Mouse (Mus musculus): Measurements from ENCODE around the gene Gsn.

Gsn gene

DNA sequence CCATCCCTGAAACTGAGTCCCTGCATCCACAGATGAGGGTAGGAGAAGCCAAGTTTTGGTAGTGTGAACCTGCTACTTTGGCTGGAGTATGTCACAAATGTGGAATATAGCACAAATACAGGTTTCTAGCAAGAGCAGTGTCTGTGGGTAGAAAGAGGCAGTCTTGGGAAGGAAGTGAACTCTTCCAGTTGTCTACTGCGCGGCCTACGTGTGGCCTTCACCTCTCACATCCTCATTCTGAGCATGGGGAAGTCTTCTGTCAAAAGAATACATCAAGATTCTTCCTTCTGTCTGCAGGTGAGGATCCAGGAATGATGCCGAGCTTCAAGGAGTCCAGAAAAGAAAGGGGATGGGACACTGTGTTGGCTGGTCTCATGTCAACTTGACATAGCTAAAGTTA lies 2.4 kb upstream of the Gsn start:
- no peak for DNase-seq (ENCODE audit: low spot score in 2 of 2)

DNA sequence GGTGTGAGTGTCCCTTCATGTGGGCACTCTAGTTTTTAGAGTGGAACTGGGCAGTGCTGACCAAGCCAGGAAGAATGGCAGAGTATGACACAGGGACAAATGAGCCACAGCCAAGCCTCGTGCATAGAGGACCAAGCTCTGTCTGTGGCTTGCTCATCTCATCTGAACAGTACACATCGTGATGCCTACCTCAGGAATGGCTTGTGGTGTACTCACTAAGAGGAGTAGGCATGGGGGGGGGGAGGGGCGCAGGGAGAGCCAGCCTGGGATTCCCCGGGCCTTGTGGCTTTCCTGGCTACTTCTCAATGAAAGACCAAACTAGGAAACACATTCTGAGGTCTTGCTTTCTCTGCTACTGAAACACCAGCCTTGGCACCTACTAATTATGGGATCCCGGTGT lies 1.2 kb upstream of the Gsn start:
- DNase-seq (ENCODE audit: low spot score in 2 of 2) = no peak

DNA sequence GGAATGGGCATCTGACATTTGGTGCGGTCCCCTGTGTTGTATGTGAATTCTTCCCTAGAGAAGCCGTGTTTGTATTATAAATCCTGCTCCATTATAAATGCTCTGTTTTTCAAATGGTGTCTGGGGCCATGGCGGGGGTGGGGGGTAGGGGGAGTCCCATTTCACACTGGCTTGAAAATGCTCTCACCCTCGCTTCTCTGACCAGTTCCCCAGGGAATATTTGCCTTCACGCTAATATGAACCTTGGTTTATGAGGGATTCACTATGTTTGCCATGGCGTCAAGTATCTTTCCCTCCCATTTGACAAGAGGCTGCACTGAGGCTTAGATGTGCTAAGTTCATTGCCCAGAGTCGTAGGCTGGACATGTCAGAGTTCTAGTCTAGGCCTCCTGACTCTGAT lies 718 bp upstream of the Gsn start:
- no peak for DNase-seq (ENCODE audit: low spot score in 2 of 2)

DNA sequence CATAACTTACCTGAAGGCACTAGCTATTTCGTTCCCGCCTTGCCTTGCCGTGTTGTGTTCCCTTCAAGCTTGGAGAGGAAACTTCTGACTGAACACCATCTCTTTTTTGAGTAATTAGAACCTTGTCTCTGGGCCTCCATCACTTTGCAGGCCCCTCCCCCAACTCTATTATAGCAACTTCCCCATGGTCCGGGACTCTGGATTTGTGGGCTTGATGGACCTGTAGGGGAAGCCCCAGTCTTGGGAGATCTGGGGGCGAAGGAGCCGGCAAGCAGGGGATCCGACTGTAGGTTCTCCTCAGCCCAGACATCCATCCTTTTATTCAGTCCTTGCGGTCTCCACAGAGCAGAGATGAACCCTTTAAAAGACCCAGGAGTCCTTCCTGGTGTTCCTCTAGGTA lies 752 bp downstream of the Gsn start:
- no peak for DNase-seq (ENCODE audit: low spot score in 2 of 2)

DNA sequence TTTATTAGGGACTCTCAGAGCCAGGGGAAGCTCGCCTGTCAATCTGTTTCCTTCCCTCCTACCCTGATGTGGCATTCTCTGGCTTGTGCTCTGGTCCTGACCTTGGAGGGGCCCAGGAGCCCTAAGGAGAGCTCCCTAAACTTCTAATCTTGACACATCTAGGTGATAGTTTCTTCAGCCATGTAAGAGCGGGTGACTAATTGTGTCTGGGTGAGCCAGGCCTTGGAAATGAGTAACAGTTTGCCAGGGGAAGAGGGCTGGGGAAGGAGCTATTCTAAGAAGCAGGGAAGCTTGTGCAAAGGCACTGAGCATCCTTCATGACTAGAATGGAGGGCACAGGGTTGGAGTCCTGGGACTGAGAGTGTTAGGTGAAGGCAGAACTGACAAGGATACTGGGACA lies 1.7 kb downstream of the Gsn start:
- DNase-seq (ENCODE audit: low spot score in 2 of 2) = no peak

DNA sequence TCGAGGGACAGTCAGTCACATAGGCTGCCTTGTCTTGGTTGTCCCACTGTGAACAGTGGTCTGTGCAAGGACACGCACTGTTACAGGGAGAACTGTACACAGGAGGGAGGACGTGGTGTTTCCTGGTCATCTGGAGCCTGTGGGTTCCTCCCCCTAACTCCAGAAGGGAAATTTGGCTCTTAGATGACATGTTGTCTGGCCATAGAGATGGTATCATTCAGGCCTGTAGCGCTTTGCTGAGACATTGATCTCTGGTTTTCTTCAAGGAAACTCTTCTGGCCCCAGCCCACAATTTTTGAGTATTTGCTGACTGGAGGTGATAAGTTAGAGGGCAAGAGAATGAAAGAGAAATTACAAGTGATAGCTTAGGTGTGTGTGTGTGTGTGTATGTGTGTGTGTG lies 2.4 kb downstream of the Gsn start:
- no peak for DNase-seq (ENCODE audit: low spot score in 2 of 2)

DNA sequence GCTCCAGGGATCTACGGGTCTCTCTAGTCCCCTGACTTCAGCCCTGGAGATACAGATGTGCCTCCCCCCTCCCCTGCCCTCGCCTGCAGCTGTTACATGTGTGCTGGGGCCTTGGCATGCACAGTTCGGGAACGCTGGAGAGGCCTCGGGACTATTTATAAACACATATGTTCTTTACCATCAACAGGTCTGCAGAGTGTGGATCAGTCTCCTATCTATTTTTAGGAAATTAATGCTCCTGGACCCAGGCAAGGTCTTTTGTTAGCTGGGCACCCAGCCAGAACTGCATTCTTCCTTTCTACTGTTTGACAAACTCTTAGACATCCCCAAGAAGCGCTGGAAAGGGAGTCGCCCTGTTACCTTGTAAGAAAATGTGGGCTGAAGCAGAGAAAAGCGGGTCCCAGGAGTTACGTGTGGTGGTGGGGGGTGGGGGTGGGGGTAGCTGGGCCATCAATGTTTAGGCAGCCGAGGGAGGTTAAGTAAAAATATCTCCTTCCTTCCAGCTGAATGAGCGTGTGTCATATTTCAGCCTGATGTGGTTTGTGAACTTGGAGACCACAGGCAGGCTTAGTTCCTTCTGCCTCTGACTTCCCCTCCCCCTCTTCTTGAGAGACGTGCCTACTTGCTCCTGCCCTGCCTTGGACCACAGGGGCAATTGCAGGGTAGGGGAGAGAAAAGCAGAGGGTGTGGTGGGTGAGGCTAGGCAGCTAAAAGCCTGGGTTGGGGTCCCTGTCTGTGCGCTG lies 3.3 kb downstream of the Gsn start:
- DNase-seq (ENCODE audit: low spot score in 2 of 2) = peak in 1 of 2 experiments; percentile 27

DNA sequence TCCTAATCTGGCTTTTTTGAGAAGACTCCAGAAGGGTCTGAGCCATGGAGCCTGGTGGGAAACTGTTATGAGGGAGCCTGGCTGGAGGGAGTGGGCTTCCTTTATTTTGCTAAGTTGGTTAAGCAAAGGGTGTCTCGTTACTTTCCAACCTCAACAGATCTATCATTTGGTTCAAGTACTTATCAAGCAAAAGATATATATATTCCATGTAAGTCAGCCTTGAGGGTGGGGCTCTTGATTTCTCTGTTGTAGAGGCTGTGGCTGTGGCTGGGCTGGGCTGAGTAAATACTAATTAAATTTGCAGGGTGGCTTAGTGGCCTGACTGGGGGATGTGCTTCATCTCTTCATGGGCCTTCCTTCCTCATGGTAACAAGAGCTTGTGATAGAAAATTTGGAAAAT lies 4.1 kb downstream of the Gsn start:
- no peak for DNase-seq (ENCODE audit: low spot score in 2 of 2)

DNA sequence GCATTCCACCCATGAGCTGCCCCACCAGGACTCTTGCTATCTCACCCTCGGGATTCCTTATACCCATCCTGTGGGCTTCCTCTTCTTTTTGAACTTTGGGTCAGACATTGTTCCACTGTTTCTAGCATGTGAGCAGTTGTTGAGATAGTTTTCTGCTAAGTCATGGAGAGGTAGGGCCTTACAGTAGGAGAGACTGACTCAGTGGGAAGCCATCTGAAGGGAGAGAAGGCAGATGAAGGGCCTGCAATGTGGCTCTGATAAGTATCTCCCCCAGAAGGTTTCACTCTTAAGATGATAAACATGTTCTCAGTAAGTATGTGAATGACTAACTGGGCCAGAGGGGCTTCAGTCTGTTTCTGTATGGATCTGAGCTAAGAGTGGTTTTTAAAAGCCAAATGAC lies 7.9 kb downstream of the Gsn start:
- no peak for DNase-seq (ENCODE audit: low spot score in 2 of 2)

DNA sequence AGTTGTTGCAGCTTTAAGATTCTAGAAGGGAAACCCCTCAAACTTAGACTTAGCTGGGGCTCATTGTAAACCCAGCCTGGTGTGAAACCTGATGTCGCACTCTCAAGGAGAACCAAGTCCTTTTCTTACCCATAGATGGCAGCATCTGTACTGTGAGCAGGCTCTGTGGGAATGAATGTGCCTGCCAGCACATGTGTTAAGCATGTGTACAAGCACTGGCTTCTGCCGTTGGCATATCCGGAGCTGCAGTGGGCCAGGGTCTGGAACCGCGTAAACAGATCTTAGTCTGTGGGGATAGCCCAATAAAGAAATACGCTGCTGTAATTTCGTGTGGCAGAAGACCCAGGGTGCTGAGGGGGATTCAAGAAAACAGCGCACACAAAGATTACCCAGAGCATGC lies 9.1 kb downstream of the Gsn start:
- peak in 1 of 2 experiments; percentile 23 for DNase-seq (ENCODE audit: low spot score in 2 of 2)

DNA sequence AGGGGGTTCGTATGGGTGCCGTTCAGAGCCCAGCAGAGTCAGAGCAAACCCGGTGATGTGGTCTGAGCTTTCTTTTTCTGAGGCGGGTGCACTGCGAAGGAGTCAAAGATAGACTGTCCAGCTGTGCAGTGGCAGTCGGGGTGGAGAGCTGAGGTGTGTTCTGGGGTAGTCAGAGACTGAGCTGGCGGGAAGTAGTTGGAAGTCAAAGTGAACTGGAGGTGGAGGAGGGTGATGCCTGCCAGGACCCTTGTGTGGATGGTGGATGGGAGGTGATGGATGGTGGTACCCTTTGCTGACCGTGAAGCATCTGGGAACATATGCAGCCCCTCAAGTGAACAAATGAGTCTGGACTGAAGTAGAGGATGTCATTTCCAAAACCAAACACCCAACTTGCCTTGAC lies 9.6 kb downstream of the Gsn start:
- no peak for DNase-seq (ENCODE audit: low spot score in 2 of 2)

DNA sequence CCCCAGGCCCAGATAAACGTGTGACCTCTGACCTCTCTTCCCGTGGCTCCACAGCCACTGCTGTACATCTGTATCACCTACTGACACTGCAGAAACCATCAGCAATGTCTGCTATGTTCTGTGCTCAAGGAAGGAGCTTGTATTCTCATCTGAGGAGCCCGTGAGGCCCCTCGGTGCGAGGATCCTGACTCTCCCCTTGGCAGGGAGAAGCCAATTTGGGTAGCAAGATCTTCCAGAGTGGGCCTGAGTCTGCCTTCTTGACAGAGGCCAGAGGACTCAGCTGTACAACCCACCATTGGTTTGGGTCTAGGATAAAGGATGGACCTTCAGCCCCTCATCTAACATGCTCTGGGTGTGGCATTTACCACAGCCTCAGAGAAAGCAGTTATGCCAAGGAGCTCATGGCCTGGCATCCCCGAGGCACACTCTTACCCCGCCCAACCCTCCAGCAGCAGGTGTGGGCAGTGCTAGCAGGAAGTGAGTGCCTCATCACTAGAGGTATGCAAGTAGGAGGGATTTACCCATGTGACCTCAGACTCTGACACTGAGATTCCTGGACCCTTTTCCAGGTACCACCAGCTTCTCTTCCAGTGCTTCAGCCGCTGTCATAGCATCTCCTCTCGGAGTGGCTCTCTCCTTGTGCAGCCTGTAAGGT lies 10.2 kb downstream of the Gsn start:
- no peak for DNase-seq (ENCODE audit: low spot score in 2 of 2)

DNA sequence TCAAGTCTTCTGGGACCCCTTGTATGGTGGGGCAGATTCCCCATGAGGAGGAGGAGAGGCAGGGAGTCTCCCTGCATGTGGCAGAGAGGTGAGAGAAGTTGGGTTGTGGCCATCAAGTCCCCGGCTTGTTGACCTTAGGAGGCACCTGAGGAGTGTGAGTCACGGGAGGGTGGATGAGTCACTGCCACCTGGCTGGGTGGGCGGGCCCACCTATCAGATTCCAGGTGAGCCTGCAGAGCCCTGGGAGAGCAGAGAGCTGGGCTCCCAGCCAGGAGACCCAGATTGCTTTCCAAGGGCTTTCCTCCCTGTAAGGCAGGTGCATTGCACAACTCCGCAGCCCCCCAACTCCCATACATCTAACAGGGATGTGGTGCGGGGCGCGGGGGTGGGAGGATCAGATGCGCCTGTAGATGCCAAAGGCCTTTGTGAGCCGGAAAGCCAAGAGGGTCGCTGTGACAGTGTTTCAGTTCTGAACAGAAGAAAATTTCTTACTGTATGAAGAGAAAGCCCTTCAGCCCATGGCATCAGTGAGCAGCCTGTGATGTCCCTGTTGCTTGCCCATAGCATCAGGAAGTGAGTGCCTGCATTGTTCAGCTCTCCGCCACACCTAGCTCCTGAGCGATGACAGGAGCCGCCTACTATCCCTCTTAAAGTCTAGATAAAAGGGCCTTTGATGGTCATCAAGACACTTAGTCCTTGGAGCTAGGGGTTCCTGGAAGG lies 11.1 kb downstream of the Gsn start:
- DNase-seq (ENCODE audit: low spot score in 2 of 2) = no peak

DNA sequence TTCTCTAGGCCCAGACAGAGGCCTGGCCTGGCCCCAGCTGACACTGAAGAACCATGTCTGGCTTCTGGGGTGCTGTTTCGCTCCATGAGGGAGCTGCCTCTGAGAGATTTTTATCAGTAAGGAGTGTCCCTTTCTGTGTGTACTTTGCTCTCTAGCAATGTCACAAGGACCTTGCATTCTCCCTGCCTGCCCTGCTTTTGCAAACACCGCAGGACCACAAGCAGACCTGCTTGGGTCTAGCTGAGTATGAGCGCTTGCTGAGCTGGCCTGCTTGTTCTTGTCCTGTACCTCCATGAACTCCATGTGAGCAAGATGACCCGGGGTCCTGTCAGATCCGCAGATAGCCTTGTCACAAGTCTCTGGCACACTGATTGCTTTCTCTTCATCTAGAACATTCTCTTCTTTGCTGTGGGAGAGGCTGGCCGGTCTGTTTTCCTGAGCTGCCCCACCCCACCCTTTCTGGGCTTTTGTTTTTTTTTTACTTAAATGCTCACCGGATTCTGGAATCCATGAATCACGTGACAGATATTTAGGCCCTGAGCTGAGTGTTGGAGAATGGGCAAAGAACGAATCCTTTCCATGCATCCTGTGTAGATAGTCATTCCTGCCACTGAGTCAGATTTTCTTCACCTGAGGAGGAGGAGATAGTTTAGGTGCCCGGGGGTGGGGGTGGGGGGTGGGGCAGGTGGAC lies 11.8 kb downstream of the Gsn start:
- DNase-seq (ENCODE audit: low spot score in 2 of 2) = no peak

DNA sequence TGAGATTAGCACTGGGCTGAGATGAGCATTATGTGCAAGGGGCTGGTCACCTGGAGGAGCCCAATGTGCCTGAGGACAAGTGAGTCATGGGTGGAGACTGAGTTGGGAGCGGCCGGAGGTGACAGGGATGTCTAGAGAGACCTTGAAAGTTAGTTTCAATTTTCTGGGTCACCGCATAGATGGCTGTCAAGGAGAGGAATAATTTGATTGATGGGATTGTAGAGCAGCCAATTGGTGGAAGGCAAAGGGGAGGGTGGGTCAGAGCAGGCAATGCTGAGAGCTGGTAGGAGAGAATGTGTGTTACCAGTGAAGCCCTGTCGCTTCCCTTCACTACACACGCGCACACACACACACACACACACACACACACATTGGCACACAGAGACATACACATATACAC lies 13.0 kb downstream of the Gsn start:
- DNase-seq (ENCODE audit: low spot score in 2 of 2) = no peak

DNA sequence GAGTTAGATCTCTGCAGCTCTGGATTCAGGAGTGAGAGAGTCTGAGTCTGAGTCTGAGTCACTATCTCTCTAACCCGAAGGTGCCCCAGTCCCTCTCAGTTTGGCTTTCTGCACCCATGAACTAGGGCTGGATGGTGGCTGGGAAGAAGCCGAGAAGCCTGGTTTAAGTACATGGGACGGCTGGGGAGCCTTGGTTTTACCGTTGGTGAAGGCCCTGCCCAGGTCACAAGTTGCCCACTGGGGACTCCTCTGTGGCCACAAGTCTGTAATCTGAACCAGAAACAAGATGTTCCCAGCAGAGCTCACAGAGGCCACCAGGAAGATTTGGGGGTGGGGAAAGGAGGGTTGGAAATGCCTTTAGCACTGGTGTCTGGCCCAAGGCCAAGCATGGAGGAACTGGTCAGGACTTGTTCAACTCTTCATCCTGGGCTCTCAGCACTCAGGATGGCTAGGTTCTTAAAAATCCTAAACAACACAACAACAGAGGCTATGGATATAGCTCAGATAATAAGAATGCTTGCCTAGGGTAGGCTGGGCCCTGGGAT lies 13.6 kb downstream of the Gsn start:
- no peak for DNase-seq (ENCODE audit: low spot score in 2 of 2)

DNA sequence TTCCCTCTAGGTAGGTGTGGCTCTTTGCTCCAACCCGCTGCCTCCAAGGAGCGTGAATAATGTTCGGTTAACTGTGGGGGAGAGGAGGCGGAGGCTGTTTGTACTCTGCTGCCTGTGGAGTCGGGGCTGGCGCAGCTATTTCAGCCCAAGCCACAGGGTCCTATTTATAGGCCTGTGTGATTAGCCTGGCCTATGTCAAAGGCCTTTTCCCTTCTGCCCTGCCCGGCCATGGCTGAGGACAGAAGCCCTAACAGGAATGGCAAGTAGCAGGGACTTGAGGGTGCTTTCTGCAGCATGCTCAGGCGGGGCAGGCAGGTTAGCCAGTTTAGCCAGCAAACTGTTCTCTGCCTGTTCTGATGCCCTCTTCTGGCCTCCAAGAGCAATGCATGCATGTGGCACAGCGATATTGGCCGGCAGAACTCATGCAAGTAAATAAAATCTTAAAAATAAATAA lies 14.4 kb downstream of the Gsn start:
- DNase-seq (ENCODE audit: low spot score in 2 of 2) = peak in 1 of 2 experiments; percentile 47

DNA sequence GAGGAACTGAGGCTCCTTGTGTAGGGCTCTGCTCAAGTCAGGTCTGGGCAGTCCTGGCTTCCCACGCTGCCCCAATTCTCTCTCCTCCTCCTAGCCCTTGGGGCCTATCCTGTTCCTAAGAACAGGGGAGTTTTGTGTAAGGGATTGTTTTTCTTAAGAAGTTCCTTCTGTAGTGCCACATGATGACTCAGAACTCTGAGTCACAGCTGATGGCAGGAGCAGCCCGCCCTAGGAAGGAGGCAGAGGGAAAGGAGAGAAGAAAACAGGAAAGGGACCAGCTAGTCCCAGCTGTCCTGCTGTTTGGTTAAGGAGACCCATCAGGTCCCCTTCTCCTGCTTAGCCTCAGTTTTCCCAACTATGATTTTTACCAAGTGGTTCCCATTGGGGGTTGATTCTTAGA lies 15.6 kb downstream of the Gsn start:
- no peak for DNase-seq (ENCODE audit: low spot score in 2 of 2)

DNA sequence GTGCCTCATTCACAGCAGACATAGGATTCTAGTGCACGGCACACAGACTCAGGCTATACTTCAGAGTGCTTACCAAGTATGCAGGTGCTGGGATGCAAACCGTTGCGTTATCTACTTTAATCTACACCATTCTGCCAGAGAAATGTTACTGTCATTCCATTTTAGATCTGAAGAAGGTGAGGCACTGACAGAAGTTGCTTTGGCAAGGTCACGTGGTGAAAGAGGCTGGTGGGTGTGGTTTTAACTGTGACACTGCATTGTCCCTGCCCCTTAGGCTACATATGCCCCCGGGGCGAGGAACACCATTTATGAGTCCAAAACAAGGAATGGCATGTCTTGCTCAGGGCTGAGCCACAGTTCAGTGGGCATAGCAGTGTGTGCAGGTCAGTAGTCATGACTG lies 16.7 kb downstream of the Gsn start:
- DNase-seq (ENCODE audit: low spot score in 2 of 2) = no peak

DNA sequence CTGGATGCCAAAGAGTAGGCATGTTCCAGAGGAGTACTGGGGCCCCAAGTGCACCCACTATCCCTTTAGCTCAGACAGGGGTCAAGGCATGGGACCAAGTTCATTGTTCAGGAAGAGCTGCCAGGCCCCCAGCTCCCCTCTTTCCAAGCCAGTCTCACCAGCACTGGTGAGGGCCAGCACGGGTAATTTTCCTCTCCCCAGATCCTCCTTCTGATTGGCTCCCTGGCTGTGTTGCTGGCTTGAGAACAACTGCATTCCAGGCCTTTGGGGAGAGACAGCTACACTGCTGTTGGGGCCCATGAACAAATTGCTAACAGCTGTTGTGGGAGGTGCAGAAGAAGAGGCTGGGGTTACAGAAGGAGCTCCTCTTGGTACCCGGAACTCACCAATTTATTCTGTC lies 17.4 kb downstream of the Gsn start:
- DNase-seq (ENCODE audit: low spot score in 2 of 2) = no peak

DNA sequence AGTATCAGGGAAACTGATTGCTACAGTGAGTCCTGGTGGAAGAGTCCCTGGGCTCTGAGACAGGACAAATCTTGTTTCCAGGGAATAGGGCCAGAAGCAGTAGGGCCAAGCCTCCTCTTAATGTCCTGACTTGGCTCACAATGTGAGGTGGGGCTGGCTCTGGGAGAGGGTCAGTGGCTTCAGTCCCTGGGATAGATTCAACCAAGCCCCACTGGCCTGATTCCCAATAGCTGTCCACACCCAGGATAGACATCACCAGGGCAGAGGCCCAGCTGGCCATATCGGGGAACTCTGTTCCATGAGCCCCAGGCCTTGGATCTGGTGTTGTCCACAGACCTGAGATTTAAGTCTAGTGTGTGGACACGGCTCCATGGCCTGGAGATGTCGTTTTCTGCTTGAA lies 21.5 kb downstream of the Gsn start:
- no peak for DNase-seq (ENCODE audit: low spot score in 2 of 2)
